Mouse (Mus musculus): Measurements from ENCODE around the gene Ube2g1. TPM values are rescaled to one million over a fixed set of nuclear protein-coding genes. Genes with fewer than 3 reads are reported as not detected.

Gene Ube2g1
- total RNA-seq, 2 experiments from 2014 or later, result 44.1 to 44.7 TPM

- no peak for DNase-seq (ENCODE audit: low spot score in 2 of 2)
- Histone ChIP-seq H3K4me3 (no peak overlapping the region), H3K27ac (no peak overlapping the region)
- no peak for TF ChIP-seq CTCF (conservative IDR thresholded peaks at IDR 0.05)
These were observed 8.8 kb downstream of the Ube2g1 start for GRCm38 (mm10) chr11:72615931-72616330.

- TF ChIP-seq CTCF (conservative IDR thresholded peaks at IDR 0.05), result no peak
- H3K4me3 ChIP-seq, result no peak overlapping the region
- H3K27ac ChIP-seq, result no peak overlapping the region
- DNase-seq (ENCODE audit: low spot score in 2 of 2), result no peak
These were observed 11.4 kb downstream of the Ube2g1 start for GRCm38 (mm10) chr11:72618476-72618875.

GRCm38 (mm10) chr11:72642730-72643129 lies 35.6 kb downstream of the Ube2g1 start:
- Histone ChIP-seq H3K4me3 (no peak overlapping the region), H3K27ac (no peak overlapping the region)
- no peak for DNase-seq (ENCODE audit: low spot score in 2 of 2)
- no peak for TF ChIP-seq CTCF (conservative IDR thresholded peaks at IDR 0.05)

- TF ChIP-seq CTCF (conservative IDR thresholded peaks at IDR 0.05), result no peak
- no peak for DNase-seq (ENCODE audit: low spot score in 2 of 2)
- no peak overlapping the region for H3K4me3 ChIP-seq
- H3K27ac ChIP-seq, result no peak overlapping the region
These were observed 38.3 kb downstream of the Ube2g1 start for GRCm38 (mm10) chr11:72645386-72645785.

GRCm38 (mm10) chr11:72650347-72650746 lies 43.3 kb downstream of the Ube2g1 start:
- H3K4me3 ChIP-seq, result no peak overlapping the region
- TF ChIP-seq CTCF (conservative IDR thresholded peaks at IDR 0.05), result no peak
- H3K27ac ChIP-seq, result 0 out of 2 replicates have a peak overlapping the region, but pooled peaks have one; percentile 12
- DNase-seq (ENCODE audit: low spot score in 2 of 2), result no peak

- Histone ChIP-seq H3K4me3 (no peak overlapping the region), H3K27ac (no peak overlapping the region)
- peak; percentile 73 for TF ChIP-seq CTCF (conservative IDR thresholded peaks at IDR 0.05)
- no peak for DNase-seq (ENCODE audit: low spot score in 2 of 2)
These were observed 52.8 kb downstream of the Ube2g1 start for GRCm38 (mm10) chr11:72659918-72660317.

GRCm38 (mm10) chr11:72660359-72660758 lies 53.3 kb downstream of the Ube2g1 start:
- Histone ChIP-seq H3K27ac (no peak overlapping the region), H3K4me3 (no peak overlapping the region)
- no peak for TF ChIP-seq CTCF (conservative IDR thresholded peaks at IDR 0.05)
- no peak for DNase-seq (ENCODE audit: low spot score in 2 of 2)

- DNase-seq (ENCODE audit: low spot score in 2 of 2), result no peak
- no peak for TF ChIP-seq CTCF (conservative IDR thresholded peaks at IDR 0.05)
- no peak overlapping the region for H3K4me3 ChIP-seq
- H3K27ac ChIP-seq, result no peak overlapping the region
These were observed 57.6 kb downstream of the Ube2g1 start for GRCm38 (mm10) chr11:72664641-72665040.

- Histone ChIP-seq H3K27ac (no peak overlapping the region), H3K4me3 (no peak overlapping the region)
- DNase-seq (ENCODE audit: low spot score in 2 of 2), result no peak
- no peak for TF ChIP-seq CTCF (conservative IDR thresholded peaks at IDR 0.05)
These were observed 63.6 kb downstream of the Ube2g1 start for GRCm38 (mm10) chr11:72670634-72671033.

- Histone ChIP-seq H3K27ac (no peak overlapping the region), H3K4me3 (no peak overlapping the region)
- no peak for TF ChIP-seq CTCF (conservative IDR thresholded peaks at IDR 0.05)
- DNase-seq (ENCODE audit: low spot score in 2 of 2), result no peak
These were observed 64.4 kb downstream of the Ube2g1 start for GRCm38 (mm10) chr11:72671294-72671988.

- DNase-seq (ENCODE audit: low spot score in 2 of 2), result no peak
- Histone ChIP-seq H3K4me3 (no peak overlapping the region), H3K27ac (no peak overlapping the region)
- no peak for TF ChIP-seq CTCF (conservative IDR thresholded peaks at IDR 0.05)
These were observed 65.4 kb downstream of the Ube2g1 start for GRCm38 (mm10) chr11:72672438-72672837.

- Histone ChIP-seq H3K27ac (no peak overlapping the region), H3K4me3 (no peak overlapping the region)
- TF ChIP-seq CTCF (conservative IDR thresholded peaks at IDR 0.05), result no peak
- no peak for DNase-seq (ENCODE audit: low spot score in 2 of 2)
These were observed 68.2 kb downstream of the Ube2g1 start for GRCm38 (mm10) chr11:72675280-72675679.

GRCm38 (mm10) chr11:72680726-72681125 lies 73.6 kb downstream of the Ube2g1 start:
- no peak for DNase-seq (ENCODE audit: low spot score in 2 of 2)
- no peak overlapping the region for H3K27ac ChIP-seq
- no peak for TF ChIP-seq CTCF (conservative IDR thresholded peaks at IDR 0.05)
- H3K4me3 ChIP-seq, result no peak overlapping the region

GRCm38 (mm10) chr11:72683402-72683801 lies 76.3 kb downstream of the Ube2g1 start:
- TF ChIP-seq CTCF (conservative IDR thresholded peaks at IDR 0.05), result no peak

More at GRCm38 (mm10) chr11:72683402-72683801, 76.3 kb downstream of the Ube2g1 start:
- H3K4me3 ChIP-seq, result no peak overlapping the region
- DNase-seq (ENCODE audit: low spot score in 2 of 2), result no peak
- H3K27ac ChIP-seq, result no peak overlapping the region
